Mouse (Mus musculus) frontal cortex, adult 2 months (tissue): ENCODE measurements at regions not wholly inside any gene's neighbourhood (a gene's known extent, or its start where the extent isn't known, plus 50 kb on each side); places are given as distances from the start of the nearest gene placed in this dataset.
A peak's percentile ranks its signal among the peaks of the same experiment; 100 is the strongest.
"Not testable (repeated sequence)": the region's sequence is repeated elsewhere in the genome, so short reads cannot be mapped to it uniquely, and the experiment has no call there.

ENCODE experiments used
- DNase-seq, 2 experiments: peaks; one replicate each; pipeline ENCODE4 v3.0.0; 2022; ENCODE audit warnings: low spot score in 1 of 2; ENCODE audit errors: extremely low spot score in 1 of 2

- DNase-seq, result no peak
Measured at GRCm38 (mm10) chr17:84844950-84845349, 54.4 kb upstream of the Lrpprc start.

- no peak for DNase-seq
Measured at GRCm38 (mm10) chr17:84846141-84846540, 55.6 kb upstream of the Lrpprc start.

- DNase-seq, result no peak
Measured at GRCm38 (mm10) chr17:84848385-84849030, 57.9 kb upstream of the Lrpprc start.

- DNase-seq, result peak in 1 of 2 experiments; percentile 18
Measured at GRCm38 (mm10) chr17:84849031-84849405, 58.4 kb upstream of the Lrpprc start.

GRCm38 (mm10) chr17:84850464-84850863 lies 59.9 kb upstream of the Lrpprc start:
- no peak for DNase-seq

- no peak for DNase-seq
Measured at GRCm38 (mm10) chr17:84850893-84851292, 60.3 kb upstream of the Lrpprc start.

- DNase-seq, result no peak
Measured at GRCm38 (mm10) chr17:84856971-84857370, 66.4 kb upstream of the Lrpprc start.

GRCm38 (mm10) chr17:84858830-84859229 lies 68.2 kb upstream of the Lrpprc start:
- DNase-seq, result no peak

- no peak for DNase-seq
Measured at GRCm38 (mm10) chr17:84859916-84860315, 69.3 kb upstream of the Lrpprc start.

- DNase-seq, result no peak
Measured at GRCm38 (mm10) chr17:84860835-84861234, 70.2 kb upstream of the Lrpprc start.

- not testable (repeated sequence) for DNase-seq
Measured at GRCm38 (mm10) chr17:84864231-84864630, 73.6 kb upstream of the Lrpprc start.

- DNase-seq, result peak in 1 of 2 experiments; percentile 22
Measured at GRCm38 (mm10) chr17:84865158-84865557, 74.6 kb upstream of the Lrpprc start.

GRCm38 (mm10) chr17:84865566-84865965 lies 75.0 kb upstream of the Lrpprc start:
- DNase-seq, result no peak

- DNase-seq, result no peak
Measured at GRCm38 (mm10) chr17:84869074-84869722, 78.6 kb upstream of the Lrpprc start.

GRCm38 (mm10) chr17:84873554-84873953 lies 83.0 kb upstream of the Lrpprc start:
- DNase-seq, result no peak

- no peak for DNase-seq
Measured at GRCm38 (mm10) chr17:84874494-84874893, 82.0 kb upstream of the Ppm1b start.

- no peak for DNase-seq
Measured at GRCm38 (mm10) chr17:84875031-84875430, 81.5 kb upstream of the Ppm1b start.

GRCm38 (mm10) chr17:84876037-84876436 lies 80.5 kb upstream of the Ppm1b start:
- no peak for DNase-seq

GRCm38 (mm10) chr17:84877176-84877863 lies 79.2 kb upstream of the Ppm1b start:
- DNase-seq, result peak in 1 of 2 experiments; percentile 30

- DNase-seq, result peak; percentile 20 to 84
Measured at GRCm38 (mm10) chr17:84877864-84878224, 78.7 kb upstream of the Ppm1b start.

- no peak for DNase-seq
Measured at GRCm38 (mm10) chr17:84878316-84878715, 78.2 kb upstream of the Ppm1b start.

GRCm38 (mm10) chr17:84879146-84879545 lies 77.4 kb upstream of the Ppm1b start:
- DNase-seq, result no peak
